Mouse (Mus musculus) ovary, adult 2 months (tissue): ENCODE data around the gene Rab25. TPM values are rescaled to one million over a fixed set of nuclear protein-coding genes. Genes with fewer than 3 reads are reported as not detected.

ENCODE experiments used
- polyA plus RNA-seq: library from polyadenylated mRNA; depleted of rRNA; stranded (reverse); fragments of >200 nt; gene quantifications from 2 replicates; pipeline ENCODE4 v1.2.3, GENCODE M21; 2012; rRNA removed

The Rab25 gene
- 41.8 and 42.1 TPM in 2 replicates for polyA plus RNA-seq

GRCm38 (mm10) chr3:88548180-88548917 is at the start of gene Rab25:
TSS of gene Rab25 (minus strand) at chr3:88548300.

GRCm38 (mm10) chr3:88575540-88575939 is 27.4 kb upstream of the Rab25 start, which contains the start of gene Ssr2:
TSS of gene Ssr2 (plus strand) at chr3:88575876.

GRCm38 (mm10) chr3:88553525-88553879 is 5.4 kb upstream of the Rab25 start, which contains the start of gene Ubqln4:
TSS of gene Ubqln4 (plus strand) at chr3:88553758.

GRCm38 (mm10) chr3:88552676-88553524 is 4.8 kb upstream of the Rab25 start, which contains the start of gene Lamtor2:
TSS of gene Lamtor2 (minus strand) at chr3:88553074.

GRCm38 (mm10) chr3:88532299-88532674 is 15.8 kb downstream of the Rab25 start, which contains the start of gene Mex3a:
TSS of gene Mex3a (plus strand) at chr3:88532395.

GRCm38 (mm10) chr3:88509692-88510420 is 38.2 kb downstream of the Rab25 start, which contains the start of gene Lmna:
TSS of gene Lmna (minus strand) at chr3:88509956.

Other genes with a start within 250 kb of the Rab25 start
- 167 and 226 TPM in 2 replicates for gene Glmp, start 223.3 kb downstream of the Rab25 start, polyA plus RNA-seq
- gene Tmem79, start 212.2 kb downstream of the Rab25 start, polyA plus RNA-seq = 11.4 and 14.7 TPM in 2 replicates
- 91.2 and 94.9 TPM in 2 replicates for gene Smg5, start 212.0 kb downstream of the Rab25 start, polyA plus RNA-seq
- 35.6 and 45.5 TPM in 2 replicates for gene Paqr6, start 183.7 kb downstream of the Rab25 start, polyA plus RNA-seq
- gene Bglap3, start 175.6 kb downstream of the Rab25 start, polyA plus RNA-seq = 0.33 and 0.38 TPM in 2 replicates
- gene Bglap2, start 169.6 kb downstream of the Rab25 start, polyA plus RNA-seq = not detected in 2 replicates
- not detected in 2 replicates for gene Bglap, start 163.8 kb downstream of the Rab25 start, polyA plus RNA-seq
- 107 and 123 TPM in 2 replicates for gene Pmf1, start 138.0 kb downstream of the Rab25 start, polyA plus RNA-seq
- gene Slc25a44, start 123.2 kb downstream of the Rab25 start, polyA plus RNA-seq = 31.8 and 37.9 TPM in 2 replicates
- gene Sema4a, start 87.1 kb downstream of the Rab25 start, polyA plus RNA-seq = 40.9 and 48.8 TPM in 2 replicates
- gene Lmna, start 38.3 kb downstream of the Rab25 start, polyA plus RNA-seq = 370 and 373 TPM in 2 replicates
- gene Mex3a, start 15.9 kb downstream of the Rab25 start, polyA plus RNA-seq = 17.5 and 19.7 TPM in 2 replicates
- gene Lamtor2, start 4.8 kb upstream of the Rab25 start, polyA plus RNA-seq = 134 and 152 TPM in 2 replicates
- 89.1 and 108 TPM in 2 replicates for gene Ubqln4, start 5.5 kb upstream of the Rab25 start, polyA plus RNA-seq
- gene Ssr2, start 27.6 kb upstream of the Rab25 start, polyA plus RNA-seq = 219 and 314 TPM in 2 replicates
- 83.5 and 83.9 TPM in 2 replicates for gene Arhgef2, start 57.7 kb upstream of the Rab25 start, polyA plus RNA-seq
- not detected in 2 replicates for gene Rxfp4, start 104.8 kb upstream of the Rab25 start, polyA plus RNA-seq
- gene Khdc4, start 137.5 kb upstream of the Rab25 start, polyA plus RNA-seq = 54.8 and 71.4 TPM in 2 replicates
- gene Rit1, start 168.5 kb upstream of the Rab25 start, polyA plus RNA-seq = 41.5 and 49.2 TPM in 2 replicates
- gene Syt11, start 226.9 kb upstream of the Rab25 start, polyA plus RNA-seq = 12.0 and 14.1 TPM in 2 replicates